Mouse (Mus musculus) neural tube, embryonic 15.5 days (tissue): Measurements from ENCODE around the gene Kidins220. TPM values are rescaled to one million over a fixed set of nuclear protein-coding genes. Genes with fewer than 3 reads are reported as not detected.

Experiments used
- ATAC-seq: fragments of 200-750 bp; cut with Nextera tagmentation; 2 replicates; pipeline ENCODE4 v1.8.0; 2017; ENCODE audit warnings: mild to moderate bottlenecking, moderate TSS enrichment, moderate library complexity; ENCODE audit not compliant: low FRiP score
- H3K27ac ChIP-seq: fragments of 300-500 bp; sonication (generic); replicated peaks from 2 replicates; pipeline ENCODE4 v1.5.1; 2015; ENCODE audit warnings: mild to moderate bottlenecking, inconsistent platforms
- H3K27me3 ChIP-seq: fragments of 300-500 bp; sonication (generic); replicated peaks from 2 replicates; pipeline ENCODE4 v1.6.1; 2015; ENCODE audit warnings: inconsistent platforms
- H3K36me3 ChIP-seq: fragments of 300-500 bp; sonication (generic); 2 replicates; pipeline ENCODE4 v1.6.1; 2015; ENCODE audit warnings: inconsistent platforms
- H3K4me1 ChIP-seq: fragments of 300-500 bp; sonication (generic); 2 replicates; pipeline ENCODE4 v1.6.1; 2015; ENCODE audit warnings: inconsistent platforms
- H3K4me2 ChIP-seq: fragments of 300-500 bp; sonication (generic); 2 replicates; pipeline ENCODE4 v1.6.1; 2015; ENCODE audit warnings: inconsistent platforms, mild to moderate bottlenecking, moderate library complexity
- H3K4me3 ChIP-seq: fragments of 300-500 bp; sonication (generic); replicated peaks from 2 replicates; pipeline ENCODE4 v1.5.1; 2015; ENCODE audit warnings: mild to moderate bottlenecking, inconsistent platforms
- H3K9ac ChIP-seq: fragments of 300-500 bp; sonication (generic); replicated peaks from 2 replicates; pipeline ENCODE4 v1.6.1; 2015; ENCODE audit warnings: mild to moderate bottlenecking, inconsistent platforms
- H3K9me3 ChIP-seq: fragments of 300-500 bp; sonication (generic); replicated peaks from 2 replicates; pipeline ENCODE4 v1.6.1; 2016; ENCODE audit warnings: inconsistent platforms
- WGBS: fragments of 180-500 bp; shearing (Covaris S2); methylation state at CpG from one replicate; pipeline ENCODE4 v1.1.7; 2015; ENCODE audit warnings: mixed read lengths; 5-methylcytosine and 5-hydroxymethylcytosine counted together
- polyA plus RNA-seq: library from polyadenylated mRNA; unstranded; fragments of >200 nt; fragmentation: Nextera tagmentation; extraction: Ambion mirVana; gene quantifications from 2 replicates; pipeline ENCODE4 v1.2.1, GENCODE M21; 2015

The Kidins220 gene
- polyA plus RNA-seq, 1 experiment from 2014 or later = 108 TPM

- H3K4me2 ChIP-seq = no peak overlapping the region
- H3K9me3 ChIP-seq = no peaks in the 10 kb centered on the region
- no peak overlapping the region for H3K27ac ChIP-seq
- no peaks in the 10 kb centered on the region for H3K4me1 ChIP-seq
- no peak overlapping the region for H3K4me3 ChIP-seq
- ATAC-seq = no peak
- 71% methylated on average over 13 of the region's 13 CpGs for WGBS
- H3K27me3 ChIP-seq = no peaks in the 10 kb centered on the region
- H3K9ac ChIP-seq = no peak overlapping the region
- peaks cover 14% of the 10 kb centered on the region for H3K36me3 ChIP-seq
Observed at GRCm38 (mm10) chr12:24963393-24964022, 11.2 kb upstream of the Kidins220 start.

GRCm38 (mm10) chr12:24965406-24965805 is 9.3 kb upstream of the Kidins220 start:
- ATAC-seq = no peak
- WGBS = 74% methylated on average over 6 of the region's 6 CpGs
- Histone ChIP-seq H3K27ac (no peak overlapping the region), H3K9ac (no peak overlapping the region), H3K27me3 (no peaks in the 10 kb centered on the region), H3K36me3 (0 out of 2 replicates have a peak, but pooled peaks cover 2% of the 10 kb centered on the region), H3K4me1 (no peaks in the 10 kb centered on the region), H3K4me2 (no peak overlapping the region), H3K4me3 (no peak overlapping the region), H3K9me3 (no peaks in the 10 kb centered on the region)

GRCm38 (mm10) chr12:24966046-24966445 is 8.7 kb upstream of the Kidins220 start:
- Histone ChIP-seq H3K27me3 (no peaks in the 10 kb centered on the region), H3K9me3 (no peaks in the 10 kb centered on the region), H3K9ac (no peak overlapping the region), H3K27ac (no peak overlapping the region), H3K4me1 (no peaks in the 10 kb centered on the region), H3K36me3 (no peaks in the 10 kb centered on the region), H3K4me3 (no peak overlapping the region), H3K4me2 (no peak overlapping the region)
- 86% methylated on average over 2 of the region's 2 CpGs for WGBS
- ATAC-seq = no peak

GRCm38 (mm10) chr12:24971490-24972200 is 3.1 kb upstream of the Kidins220 start:
- ATAC-seq = no peak
- Histone ChIP-seq H3K27ac (no peak overlapping the region), H3K9me3 (no peaks in the 10 kb centered on the region), H3K4me2 (no peak overlapping the region), H3K27me3 (no peaks in the 10 kb centered on the region), H3K9ac (no peak overlapping the region), H3K4me1 (peaks cover 12% of the 10 kb centered on the region), H3K36me3 (no peaks in the 10 kb centered on the region), H3K4me3 (no peak overlapping the region)
- 89% methylated on average over 5 of the region's 5 CpGs for WGBS

GRCm38 (mm10) chr12:24972371-24973350 is 2.1 kb upstream of the Kidins220 start:
- 79% methylated on average over 8 of the region's 8 CpGs for WGBS
- peaks cover 22% of the 10 kb centered on the region for H3K4me1 ChIP-seq

GRCm38 (mm10) chr12:24973586-24973985 is 1.1 kb upstream of the Kidins220 start:
- Histone ChIP-seq H3K27ac (no peak overlapping the region), H3K9me3 (no peaks in the 10 kb centered on the region), H3K4me2 (no peak overlapping the region), H3K9ac (no peak overlapping the region), H3K36me3 (no peaks in the 10 kb centered on the region), H3K4me3 (no peak overlapping the region), H3K4me1 (peaks cover 24% of the 10 kb centered on the region), H3K27me3 (no peaks in the 10 kb centered on the region)
- no peak for ATAC-seq
- 80% methylated on average over 5 of the region's 5 CpGs for WGBS

More at GRCm38 (mm10) chr12:24972371-24973350, 2.1 kb upstream of the Kidins220 start:
- Histone ChIP-seq H3K27ac (no peak overlapping the region), H3K4me2 (no peak overlapping the region), H3K4me3 (no peak overlapping the region), H3K27me3 (no peaks in the 10 kb centered on the region), H3K9ac (no peak overlapping the region), H3K36me3 (no peaks in the 10 kb centered on the region), H3K9me3 (no peaks in the 10 kb centered on the region)
- ATAC-seq = no peak

- WGBS = under 1% methylated on average over 31 of the region's 31 CpGs
- peak; percentile 80 for ATAC-seq
- peak overlapping the region; percentile 54 for H3K4me2 ChIP-seq
- H3K4me1 ChIP-seq = peaks cover 29% of the 10 kb centered on the region
- H3K9me3 ChIP-seq = no peaks in the 10 kb centered on the region
- H3K36me3 ChIP-seq = no peaks in the 10 kb centered on the region
- H3K27me3 ChIP-seq = no peaks in the 10 kb centered on the region
- peak overlapping the region; percentile 96 for H3K27ac ChIP-seq
- peak overlapping the region; percentile 84 for H3K4me3 ChIP-seq
- H3K9ac ChIP-seq = peak overlapping the region; percentile 79
Observed at GRCm38 (mm10) chr12:24975115-24975733, 499 bp downstream of the Kidins220 start.

- 90% methylated on average over 5 of the region's 5 CpGs for WGBS
- no peaks in the 10 kb centered on the region for H3K27me3 ChIP-seq
- H3K4me2 ChIP-seq = no peak overlapping the region
- no peaks in the 10 kb centered on the region for H3K9me3 ChIP-seq
- H3K27ac ChIP-seq = no peak overlapping the region
- no peak overlapping the region for H3K9ac ChIP-seq
- H3K4me1 ChIP-seq = 0 out of 2 replicates have a peak, but pooled peaks cover 2% of the 10 kb centered on the region
- H3K36me3 ChIP-seq = peaks cover 45% of the 10 kb centered on the region
- H3K4me3 ChIP-seq = no peak overlapping the region
- ATAC-seq = no peak
Observed at GRCm38 (mm10) chr12:24985226-24985625, 10.5 kb downstream of the Kidins220 start.

GRCm38 (mm10) chr12:24995350-24995749 is 20.6 kb downstream of the Kidins220 start:
- Histone ChIP-seq H3K4me3 (no peak overlapping the region), H3K27ac (no peak overlapping the region), H3K4me2 (no peak overlapping the region), H3K9me3 (no peaks in the 10 kb centered on the region), H3K9ac (no peak overlapping the region), H3K36me3 (peaks cover 85% of the 10 kb centered on the region), H3K27me3 (no peaks in the 10 kb centered on the region), H3K4me1 (no peaks in the 10 kb centered on the region)
- 86% methylated on average over 4 of the region's 4 CpGs for WGBS
- no peak for ATAC-seq

GRCm38 (mm10) chr12:25005350-25005749 is 30.6 kb downstream of the Kidins220 start:
- Histone ChIP-seq H3K4me3 (no peak overlapping the region), H3K36me3 (peaks cover 84% of the 10 kb centered on the region), H3K4me2 (no peak overlapping the region), H3K4me1 (no peaks in the 10 kb centered on the region), H3K27ac (no peak overlapping the region), H3K9me3 (no peaks in the 10 kb centered on the region), H3K27me3 (no peaks in the 10 kb centered on the region), H3K9ac (no peak overlapping the region)
- ATAC-seq = no peak
- 78% methylated on average over 6 of the region's 6 CpGs for WGBS

- H3K4me1 ChIP-seq = no peaks in the 10 kb centered on the region
- WGBS = 92% methylated on average over 9 of the region's 9 CpGs
- no peak overlapping the region for H3K9ac ChIP-seq
- ATAC-seq = no peak
- H3K27ac ChIP-seq = no peak overlapping the region
- H3K4me2 ChIP-seq = no peak overlapping the region
- no peak overlapping the region for H3K4me3 ChIP-seq
- peaks cover 87% of the 10 kb centered on the region for H3K36me3 ChIP-seq
- H3K27me3 ChIP-seq = no peaks in the 10 kb centered on the region
- no peaks in the 10 kb centered on the region for H3K9me3 ChIP-seq
Observed at GRCm38 (mm10) chr12:25009957-25010356, 35.2 kb downstream of the Kidins220 start.
